Mouse (Mus musculus): ENCODE measurements around the gene B4galt1. TPM values are rescaled to one million over a fixed set of nuclear protein-coding genes. Genes with fewer than 3 reads are reported as not detected.

B4galt1 gene
- polyA plus RNA-seq, 1 experiment from 2014 or later = 54.5 TPM

GRCm38 (mm10) chr4:40777116-40777515 lies 76.7 kb downstream of the B4galt1 start:
- 36% methylated on average over 2 of the region's 2 CpGs for WGBS (ENCODE audit: missing documents)
- no peaks in the 10 kb centered on the region for H3K36me3 ChIP-seq (ENCODE audit: inconsistent target)
- H3K27ac ChIP-seq = peak overlapping the region; percentile 87
- H3K79me2 ChIP-seq (ENCODE audit: inconsistent target) = no peaks in the 10 kb centered on the region
- no peak overlapping the region for H3K4me3 ChIP-seq (ENCODE audit: inconsistent target)

- H3K79me2 ChIP-seq (ENCODE audit: inconsistent target) = no peaks in the 10 kb centered on the region
- peak overlapping the region; percentile 87 for H3K27ac ChIP-seq
- H3K4me3 ChIP-seq (ENCODE audit: inconsistent target) = no peak overlapping the region
- H3K36me3 ChIP-seq (ENCODE audit: inconsistent target) = no peaks in the 10 kb centered on the region
- 42% methylated on average over 4 of the region's 4 CpGs for whole genome bisulfite sequencing (ENCODE audit: missing documents)
Measured at GRCm38 (mm10) chr4:40776416-40776815, 77.4 kb downstream of the B4galt1 start.

GRCm38 (mm10) chr4:40774279-40775259 lies 79.2 kb downstream of the B4galt1 start:
- no peaks in the 10 kb centered on the region for H3K79me2 ChIP-seq (ENCODE audit: inconsistent target)
- no peaks in the 10 kb centered on the region for H3K36me3 ChIP-seq (ENCODE audit: inconsistent target)
- H3K27ac ChIP-seq = peak overlapping the region; percentile 52
- H3K4me3 ChIP-seq (ENCODE audit: inconsistent target) = no peak overlapping the region
- 22% methylated on average over 12 of the region's 12 CpGs for WGBS (ENCODE audit: missing documents)

GRCm38 (mm10) chr4:40759876-40760275 lies 93.9 kb downstream of the B4galt1 start:
- Histone ChIP-seq H3K79me2 (ENCODE audit: inconsistent target) (peaks cover 25% of the 10 kb centered on the region), H3K4me3 (ENCODE audit: inconsistent target) (no peak overlapping the region), H3K36me3 (ENCODE audit: inconsistent target) (peaks cover 6% of the 10 kb centered on the region), H3K27ac (no peak overlapping the region)
- WGBS (ENCODE audit: missing documents) = 23% methylated on average over 5 of the region's 5 CpGs

GRCm38 (mm10) chr4:40757780-40758420 lies 95.9 kb downstream of the B4galt1 start, which contains the start of gene Smu1:
Gene Smu1 (minus strand): TSS chr4:40757923.
- H3K4me3 ChIP-seq (ENCODE audit: inconsistent target) = peak within 1 kb of the TSS; percentile 88
- peaks cover 25% of the 10 kb centered on the region for H3K36me3 ChIP-seq (ENCODE audit: inconsistent target)
- peak within 1 kb of the TSS; percentile 13; the same call in 1 of the 2 replicates for H3K27ac ChIP-seq
- peaks cover 25% of the 10 kb centered on the region for H3K79me2 ChIP-seq (ENCODE audit: inconsistent target)
- WGBS (ENCODE audit: missing documents) = under 1% methylated on average over 40 of the region's 40 CpGs

- Histone ChIP-seq H3K36me3 (ENCODE audit: inconsistent target) (peaks cover 32% of the 10 kb centered on the region), H3K79me2 (ENCODE audit: inconsistent target) (peaks cover 25% of the 10 kb centered on the region), H3K27ac (peak overlapping the region; percentile 13; the same call in 1 of the 2 replicates), H3K4me3 (ENCODE audit: inconsistent target) (peak overlapping the region; percentile 88)
- WGBS (ENCODE audit: missing documents) = 2% methylated on average over 34 of the region's 39 CpGs
Measured at GRCm38 (mm10) chr4:40757157-40757779, 96.5 kb downstream of the B4galt1 start.

Other genes with a start within 250 kb of the B4galt1 start
- gene Aptx, start 150.8 kb downstream of the B4galt1 start, polyA plus RNA-seq (2018) = 10.8 to 17.2 TPM (median 13.9 TPM) in 3 replicates
- 166 to 355 TPM (median 180 TPM) in 3 replicates for gene Dnaja1, start 131.9 kb downstream of the B4galt1 start, polyA plus RNA-seq (2018)
- gene Smu1, start 96.1 kb downstream of the B4galt1 start, polyA plus RNA-seq (2018) = 43.2 to 57.4 TPM (median 46.9 TPM) in 3 replicates
- not detected in 3 replicates for gene Spink4, start 66.0 kb upstream of the B4galt1 start, polyA plus RNA-seq (2018)
- 163 to 229 TPM (median 217 TPM) in 3 replicates for gene Bag1, start 94.3 kb upstream of the B4galt1 start, polyA plus RNA-seq (2018)
- 121 to 130 TPM (median 127 TPM) in 3 replicates for gene Chmp5, start 94.4 kb upstream of the B4galt1 start, polyA plus RNA-seq (2018)
- 29.4 to 34.2 TPM (median 32.2 TPM) in 3 replicates for gene Nfx1, start 116.9 kb upstream of the B4galt1 start, polyA plus RNA-seq (2018)
- gene Aqp7, start 194.1 kb upstream of the B4galt1 start, polyA plus RNA-seq (2018) = not detected in 3 replicates
- gene Aqp3, start 244.2 kb upstream of the B4galt1 start, polyA plus RNA-seq (2018) = not detected in 3 replicates

Measured in macrophage (primary cell).